Mouse (Mus musculus) liver, postnatal 0 days (tissue): ENCODE measurements around the gene Dscam.

Experiments used
- CTCF ChIP-seq: sonication (generic); IDR thresholded peaks from 2 replicates; pipeline ENCODE4 v1.5.1; 2016; ENCODE audit warnings: antibody characterized with exemption, low read depth
- EP300 ChIP-seq: IDR thresholded peaks from 2 replicates; pipeline ENCODE4 v1.6.1; 2016; ENCODE audit warnings: antibody characterized with exemption, low read depth, mild to moderate bottlenecking

DNA sequence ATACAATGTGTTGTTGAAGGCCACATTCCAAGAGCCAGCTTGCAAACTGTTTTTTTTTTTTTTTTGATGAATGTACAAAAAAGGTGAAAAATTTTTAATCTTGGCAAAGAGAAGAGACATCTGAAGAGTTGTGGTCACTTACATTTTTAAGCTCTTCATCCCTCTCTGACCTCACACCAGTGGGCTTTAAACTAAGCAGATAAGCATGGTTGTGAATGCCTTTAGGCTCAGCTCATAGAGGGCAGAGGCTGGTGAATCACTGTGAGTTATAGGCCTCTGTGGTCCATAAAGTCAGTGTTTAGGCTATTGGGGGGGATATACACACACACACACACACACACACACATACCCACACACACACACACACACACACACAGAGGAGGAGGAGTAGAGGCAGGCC, 109.8 kb downstream of the Dscam start:
- TF ChIP-seq CTCF: no peak
- TF ChIP-seq EP300: no peak
